Mouse (Mus musculus) lung, embryonic 15.5 days (tissue): Measurements from ENCODE around the gene Prkar1a. TPM values are rescaled to one million over a fixed set of nuclear protein-coding genes. Genes with fewer than 3 reads are reported as not detected.

Source experiments
- ATAC-seq: fragments of 200-750 bp; cut with Nextera tagmentation; 2 replicates; pipeline ENCODE4 v1.8.0; 2017; ENCODE audit warnings: moderate number of reproducible peaks, borderline replicate concordance; ENCODE audit not compliant: low FRiP score, low TSS enrichment; ENCODE audit errors: extremely low read depth
- H3K27ac ChIP-seq: fragments of 300-500 bp; sonication (generic); 2 replicates; pipeline ENCODE4 v1.5.1; 2015; ENCODE audit warnings: moderate library complexity, mild to moderate bottlenecking, inconsistent platforms
- H3K27me3 ChIP-seq: fragments of 300-500 bp; sonication (generic); 2 replicates; pipeline ENCODE4 v1.6.1; 2015; ENCODE audit warnings: inconsistent platforms
- H3K36me3 ChIP-seq: fragments of 300-500 bp; sonication (generic); 2 replicates; pipeline ENCODE4 v1.6.1; 2015; ENCODE audit warnings: inconsistent platforms
- H3K4me1 ChIP-seq: fragments of 300-500 bp; sonication (generic); 2 replicates; pipeline ENCODE4 v1.6.1; 2015; ENCODE audit warnings: inconsistent platforms
- H3K4me2 ChIP-seq: fragments of 300-500 bp; sonication (generic); 2 replicates; pipeline ENCODE4 v1.6.1; 2015; ENCODE audit warnings: inconsistent platforms, mild to moderate bottlenecking, moderate library complexity
- H3K4me3 ChIP-seq: fragments of 300-500 bp; sonication (generic); 2 replicates; pipeline ENCODE4 v1.5.1; 2015; ENCODE audit warnings: mild to moderate bottlenecking, inconsistent platforms
- H3K9ac ChIP-seq: fragments of 300-500 bp; sonication (generic); 2 replicates; pipeline ENCODE4 v1.6.1; 2015; ENCODE audit warnings: inconsistent platforms
- H3K9me3 ChIP-seq: fragments of 300-500 bp; sonication (generic); 2 replicates; pipeline ENCODE4 v1.6.1; 2016; ENCODE audit warnings: inconsistent platforms
- WGBS: fragments of 180-500 bp; shearing (Covaris S2); methylation state at CpG from one replicate; pipeline ENCODE4 v1.1.7; 2015; 5-methylcytosine and 5-hydroxymethylcytosine counted together
- polyA plus RNA-seq: library from polyadenylated mRNA; unstranded; fragments of >200 nt; fragmentation: Nextera tagmentation; extraction: Ambion mirVana; gene quantifications from 2 replicates; pipeline ENCODE4 v1.2.1, GENCODE M21; 2015

Prkar1a gene
- polyA plus RNA-seq, 1 experiment from 2014 or later = 400 TPM

DNA sequence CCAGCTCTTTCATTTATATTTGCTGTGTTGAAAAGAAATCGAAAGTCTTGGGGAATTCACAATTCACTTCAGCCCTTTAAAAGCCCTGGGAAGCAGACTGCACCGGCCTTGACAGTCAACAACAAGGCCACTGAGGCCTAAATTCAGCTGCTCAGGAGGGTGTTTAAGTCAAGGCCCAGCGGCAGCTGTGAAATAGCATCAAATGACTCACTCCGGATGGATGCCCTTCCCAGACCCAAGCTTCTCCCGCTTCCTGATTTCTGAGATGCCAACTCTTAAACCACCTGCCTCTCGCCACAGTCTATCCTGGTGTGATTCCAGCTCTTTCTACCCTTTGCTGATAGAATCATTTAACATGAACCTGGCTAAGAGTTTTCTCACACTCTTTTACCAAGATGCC, 28.8 kb upstream of the Prkar1a start:
- H3K4me3 ChIP-seq = no peak overlapping the region
- H3K4me2 ChIP-seq = no peak overlapping the region
- H3K27me3 ChIP-seq = no peaks in the 10 kb centered on the region
- ATAC-seq = no peak
- no peaks in the 10 kb centered on the region for H3K9me3 ChIP-seq
- no peak overlapping the region for H3K27ac ChIP-seq
- no peaks in the 10 kb centered on the region for H3K36me3 ChIP-seq
- 73% methylated on average over 6 of the region's 6 CpGs for WGBS
- no peak overlapping the region for H3K9ac ChIP-seq
- H3K4me1 ChIP-seq = peaks cover 23% of the 10 kb centered on the region

DNA sequence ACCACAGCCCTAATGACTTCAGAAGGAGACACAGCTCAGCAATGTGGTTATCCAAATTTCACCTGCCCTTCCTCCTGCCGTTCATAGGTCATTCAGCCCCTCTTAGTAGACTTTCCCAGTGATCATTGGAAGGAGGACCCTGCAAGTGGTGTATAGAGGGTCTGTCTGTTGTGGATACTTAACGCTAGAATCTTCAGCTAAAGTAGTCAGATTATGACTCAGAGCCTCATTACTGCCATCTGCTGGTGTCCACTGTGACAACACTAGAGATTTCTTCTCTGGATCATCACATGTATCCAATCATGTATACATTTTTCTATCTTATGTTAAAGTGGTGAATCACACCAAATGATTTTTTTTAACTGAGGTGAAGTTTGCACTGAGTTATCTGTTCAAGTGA, 28.0 kb upstream of the Prkar1a start:
- Histone ChIP-seq H3K9ac (no peak overlapping the region), H3K4me1 (peaks cover 23% of the 10 kb centered on the region), H3K36me3 (no peaks in the 10 kb centered on the region), H3K27me3 (no peaks in the 10 kb centered on the region), H3K4me2 (no peak overlapping the region), H3K4me3 (no peak overlapping the region), H3K27ac (no peak overlapping the region), H3K9me3 (no peaks in the 10 kb centered on the region)
- WGBS = 10% methylated on average over 2 of the region's 2 CpGs
- ATAC-seq = no peak

DNA sequence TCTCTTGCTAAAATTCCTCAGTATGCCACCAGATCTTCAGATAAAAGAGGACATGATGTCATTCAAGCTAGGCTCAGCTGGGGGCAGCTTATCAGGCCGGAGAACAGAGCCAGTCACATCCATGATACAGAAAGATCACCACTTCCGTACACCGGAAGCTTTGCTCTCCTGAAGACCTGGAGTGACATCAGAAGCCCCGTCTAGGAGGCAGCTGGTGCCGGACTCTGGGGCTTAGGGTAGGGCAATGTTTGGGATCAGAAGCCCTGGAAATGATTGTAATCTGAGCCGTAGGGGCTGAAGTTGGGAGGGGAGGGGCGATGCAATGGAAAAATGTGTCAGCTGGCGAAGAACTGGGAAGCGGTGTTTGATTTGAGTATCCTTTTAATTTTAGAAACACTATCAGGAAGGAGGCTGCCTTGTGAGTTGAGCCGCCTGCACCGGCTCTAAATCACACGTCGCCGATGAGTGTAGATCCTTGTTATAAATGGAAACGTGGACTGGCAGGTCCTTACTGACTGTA, 26.6 kb upstream of the Prkar1a start:
- peak overlapping the region; percentile 57 for H3K4me2 ChIP-seq
- H3K9ac ChIP-seq = peak overlapping the region; percentile 29; the same call in 1 of the 2 replicates
- H3K9me3 ChIP-seq = no peaks in the 10 kb centered on the region
- peaks cover 14% of the 10 kb centered on the region for H3K4me1 ChIP-seq
- peak overlapping the region; percentile 27 for H3K4me3 ChIP-seq
- H3K27ac ChIP-seq = no peak overlapping the region
- H3K27me3 ChIP-seq = no peaks in the 10 kb centered on the region
- H3K36me3 ChIP-seq = no peaks in the 10 kb centered on the region
- ATAC-seq = peak; percentile 53; the same call in 1 of the 2 replicates
- 4% methylated on average over 15 of the region's 15 CpGs for WGBS

DNA sequence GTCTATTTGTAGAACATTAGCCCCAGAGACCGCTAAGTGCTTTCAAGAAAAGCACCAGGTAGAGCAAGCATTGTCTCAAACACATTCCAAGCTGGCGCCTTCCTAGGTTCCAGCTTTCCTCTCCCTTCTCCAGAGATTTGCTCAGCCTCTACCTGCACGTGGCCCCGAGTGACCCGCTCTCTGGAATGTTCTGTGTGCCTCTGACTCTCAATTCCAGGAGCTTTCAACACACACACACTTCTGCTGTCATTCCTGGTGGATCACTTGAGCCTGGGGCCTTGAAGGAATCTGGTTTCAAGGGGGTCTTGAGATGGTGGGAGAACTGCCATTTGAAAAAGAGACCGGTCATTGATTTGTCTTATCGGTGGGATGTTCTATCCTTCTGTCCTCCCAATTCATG, 26.0 kb upstream of the Prkar1a start:
- no peak overlapping the region for H3K4me3 ChIP-seq
- no peak for ATAC-seq
- H3K27me3 ChIP-seq = no peaks in the 10 kb centered on the region
- H3K27ac ChIP-seq = no peak overlapping the region
- 69% methylated on average over 7 of the region's 7 CpGs for WGBS
- H3K4me2 ChIP-seq = no peak overlapping the region
- peaks cover 14% of the 10 kb centered on the region for H3K4me1 ChIP-seq
- H3K9ac ChIP-seq = no peak overlapping the region
- H3K36me3 ChIP-seq = no peaks in the 10 kb centered on the region
- H3K9me3 ChIP-seq = no peaks in the 10 kb centered on the region

DNA sequence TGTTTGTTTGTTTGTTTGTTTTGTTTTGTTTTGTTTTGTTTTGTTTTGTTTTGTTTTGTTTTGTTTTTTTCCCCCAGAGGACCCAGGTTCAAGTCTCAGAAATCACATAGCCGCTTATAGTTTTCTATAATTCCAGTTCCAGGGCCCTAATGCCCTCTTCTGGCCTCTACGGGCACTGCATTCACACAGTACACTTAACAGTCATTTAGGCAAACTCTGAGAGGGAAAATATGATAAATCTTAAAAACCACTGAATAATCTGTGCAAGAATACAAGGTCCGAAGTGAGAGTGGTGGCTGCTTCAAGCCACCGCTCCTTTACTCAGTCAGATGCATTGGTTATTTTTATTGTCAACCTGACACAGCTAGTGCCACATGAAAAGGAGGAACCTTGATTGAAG, 21.6 kb upstream of the Prkar1a start:
- Histone ChIP-seq H3K4me2 (no peak overlapping the region), H3K27me3 (no peaks in the 10 kb centered on the region), H3K4me1 (peaks cover 7% of the 10 kb centered on the region), H3K36me3 (no peaks in the 10 kb centered on the region), H3K27ac (no peak overlapping the region), H3K9ac (no peak overlapping the region), H3K9me3 (no peaks in the 10 kb centered on the region), H3K4me3 (no peak overlapping the region)
- no peak for ATAC-seq
- WGBS = 89% methylated on average over 4 of the region's 4 CpGs

DNA sequence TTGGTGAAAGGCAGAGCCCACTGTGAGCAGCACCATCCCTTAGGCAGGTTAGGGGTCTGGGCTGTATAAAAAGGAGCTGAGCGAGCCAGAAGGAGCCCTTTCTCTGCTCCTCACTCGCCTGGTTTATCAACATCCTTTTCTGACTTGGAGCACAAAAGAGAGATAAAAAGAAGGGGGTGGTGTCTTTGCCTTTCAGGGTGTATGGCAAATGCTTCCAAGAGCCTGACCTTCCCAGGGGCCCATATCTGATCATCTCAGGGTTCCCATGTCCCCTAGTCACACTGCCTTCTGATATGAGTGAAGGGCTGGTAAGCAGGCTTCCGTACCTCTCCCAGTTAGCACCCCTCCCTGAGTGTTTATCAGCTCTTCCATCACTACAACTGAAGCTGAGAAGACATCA, 21.1 kb upstream of the Prkar1a start:
- Histone ChIP-seq H3K9ac (no peak overlapping the region), H3K4me1 (peaks cover 2% of the 10 kb centered on the region), H3K27me3 (no peaks in the 10 kb centered on the region), H3K27ac (no peak overlapping the region), H3K36me3 (no peaks in the 10 kb centered on the region), H3K9me3 (no peaks in the 10 kb centered on the region), H3K4me3 (no peak overlapping the region), H3K4me2 (no peak overlapping the region)
- ATAC-seq = no peak
- 80% methylated on average over 3 of the region's 3 CpGs for WGBS

DNA sequence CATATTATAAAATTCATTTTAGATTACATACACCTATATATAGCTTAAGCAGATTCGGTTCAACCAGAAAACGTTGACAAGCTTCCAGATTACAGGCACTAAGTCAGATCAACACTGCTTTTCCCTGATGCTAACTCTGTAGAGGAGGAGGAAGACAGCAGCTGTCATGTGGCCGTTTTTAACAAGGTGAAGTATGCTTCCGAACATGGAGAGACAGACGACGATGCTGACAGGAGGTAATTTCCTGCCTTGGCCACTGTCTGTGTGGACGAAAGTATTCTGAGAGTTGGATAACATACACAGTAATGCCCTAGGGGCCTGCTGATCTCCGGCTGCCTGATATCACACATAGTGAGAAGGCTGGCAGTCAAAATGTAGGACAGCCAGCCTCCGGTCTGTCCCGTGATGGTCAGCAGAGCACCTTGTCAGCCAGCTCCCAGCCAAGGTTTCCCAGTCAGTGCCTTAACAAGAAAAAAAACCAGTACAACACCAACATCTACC, 20.1 kb upstream of the Prkar1a start:
- Histone ChIP-seq H3K27ac (no peak overlapping the region), H3K36me3 (no peaks in the 10 kb centered on the region), H3K4me2 (no peak overlapping the region), H3K4me1 (no peaks in the 10 kb centered on the region), H3K9me3 (no peaks in the 10 kb centered on the region), H3K9ac (no peak overlapping the region), H3K4me3 (no peak overlapping the region), H3K27me3 (no peaks in the 10 kb centered on the region)
- ATAC-seq = no peak
- WGBS = 43% methylated on average over 10 of the region's 10 CpGs

DNA sequence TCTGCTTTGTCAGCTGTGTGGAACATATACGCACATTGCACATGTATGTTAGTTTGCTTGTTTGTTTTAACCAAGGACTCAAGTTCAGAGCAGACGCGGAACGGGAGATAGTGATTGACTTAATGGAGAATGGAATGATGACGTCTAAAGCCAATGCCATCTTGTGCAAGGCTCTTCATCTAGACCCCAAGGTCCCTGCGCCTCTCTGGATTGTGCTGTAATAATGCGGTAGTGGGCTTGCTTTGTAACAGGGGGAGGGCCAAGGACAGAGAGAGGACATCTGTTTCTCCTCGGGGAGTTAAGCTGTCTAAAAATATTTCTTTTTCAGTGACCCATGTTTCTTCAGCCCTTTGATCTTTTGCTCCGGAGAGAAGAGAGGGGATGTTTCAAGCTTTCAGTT, 14.3 kb upstream of the Prkar1a start:
- Histone ChIP-seq H3K27me3 (no peaks in the 10 kb centered on the region), H3K4me2 (no peak overlapping the region), H3K36me3 (no peaks in the 10 kb centered on the region), H3K4me1 (no peaks in the 10 kb centered on the region), H3K4me3 (no peak overlapping the region), H3K9ac (no peak overlapping the region), H3K9me3 (no peaks in the 10 kb centered on the region), H3K27ac (no peak overlapping the region)
- no peak for ATAC-seq
- WGBS = 60% methylated on average over 9 of the region's 9 CpGs

DNA sequence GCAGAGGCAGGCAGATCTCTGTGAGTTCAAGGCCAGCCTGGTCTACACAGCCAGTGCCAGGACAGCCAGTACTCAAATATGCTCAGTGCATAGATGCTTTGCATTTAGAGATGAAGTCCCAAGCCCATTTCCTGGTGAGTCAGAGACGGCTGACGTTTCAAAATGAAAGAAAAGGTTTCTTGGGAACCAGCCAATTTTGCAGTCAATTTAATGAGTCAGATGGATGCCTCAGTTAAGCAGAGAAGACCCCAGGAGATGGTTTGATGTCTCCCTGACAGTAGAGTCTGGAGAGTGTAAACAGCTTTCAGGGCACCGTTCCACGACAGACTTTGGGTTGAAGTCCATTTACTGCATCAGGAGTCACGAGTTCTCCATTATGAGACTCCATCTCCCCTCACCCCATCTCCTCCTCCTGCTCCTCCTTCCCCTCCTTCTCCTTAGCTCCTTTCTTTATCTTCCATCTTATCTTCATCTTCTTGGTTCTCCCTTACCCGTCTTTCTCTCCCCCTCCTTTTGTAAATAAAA, 13.3 kb upstream of the Prkar1a start:
- Histone ChIP-seq H3K4me1 (no peaks in the 10 kb centered on the region), H3K4me3 (no peak overlapping the region), H3K27ac (no peak overlapping the region), H3K27me3 (no peaks in the 10 kb centered on the region), H3K9ac (no peak overlapping the region), H3K9me3 (no peaks in the 10 kb centered on the region), H3K36me3 (no peaks in the 10 kb centered on the region), H3K4me2 (no peak overlapping the region)
- ATAC-seq = no peak
- 32% methylated on average over 6 of the region's 6 CpGs for WGBS

DNA sequence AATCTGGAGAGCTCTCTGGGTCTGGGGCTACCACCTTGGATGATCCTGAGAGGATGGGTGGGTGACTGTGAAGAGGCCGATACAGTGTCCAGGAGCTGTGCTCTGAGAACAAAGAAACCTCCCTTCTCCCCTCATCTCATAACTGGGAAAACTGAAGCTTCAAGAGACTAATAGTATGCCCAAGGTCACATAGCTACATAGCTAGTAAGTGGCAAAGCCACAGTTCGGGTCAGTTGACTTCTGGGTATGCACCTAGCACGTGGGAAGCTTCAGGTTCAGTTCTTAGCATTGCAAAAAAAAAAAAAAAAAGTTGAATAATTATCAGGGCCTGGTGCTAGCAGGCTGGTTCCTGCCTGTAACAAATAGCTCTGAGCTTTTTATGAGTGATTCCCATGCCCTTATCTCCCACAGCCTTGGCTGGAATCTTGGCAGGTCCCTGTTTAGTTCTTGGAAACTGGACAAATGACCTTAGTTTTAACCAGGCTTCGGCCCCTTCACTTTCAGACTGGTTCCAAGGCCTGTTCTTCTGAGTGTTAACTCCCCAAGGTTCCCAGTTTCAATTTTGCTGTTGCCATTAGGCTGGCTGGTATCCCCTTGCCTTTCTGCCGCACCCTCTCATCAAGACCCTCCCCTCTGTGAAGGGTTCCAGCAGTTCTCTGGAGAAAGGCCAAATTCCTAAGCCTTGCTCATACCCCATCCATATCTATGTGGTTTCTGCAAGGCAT, 7.5 kb upstream of the Prkar1a start:
- Histone ChIP-seq H3K36me3 (no peaks in the 10 kb centered on the region), H3K27me3 (no peaks in the 10 kb centered on the region), H3K4me3 (no peak overlapping the region), H3K27ac (peak overlapping the region; percentile 45), H3K9me3 (no peaks in the 10 kb centered on the region), H3K9ac (no peak overlapping the region), H3K4me2 (no peak overlapping the region), H3K4me1 (peaks cover 8% of the 10 kb centered on the region)
- peak; percentile 83 for ATAC-seq
- 57% methylated on average over 5 of the region's 5 CpGs for WGBS

DNA sequence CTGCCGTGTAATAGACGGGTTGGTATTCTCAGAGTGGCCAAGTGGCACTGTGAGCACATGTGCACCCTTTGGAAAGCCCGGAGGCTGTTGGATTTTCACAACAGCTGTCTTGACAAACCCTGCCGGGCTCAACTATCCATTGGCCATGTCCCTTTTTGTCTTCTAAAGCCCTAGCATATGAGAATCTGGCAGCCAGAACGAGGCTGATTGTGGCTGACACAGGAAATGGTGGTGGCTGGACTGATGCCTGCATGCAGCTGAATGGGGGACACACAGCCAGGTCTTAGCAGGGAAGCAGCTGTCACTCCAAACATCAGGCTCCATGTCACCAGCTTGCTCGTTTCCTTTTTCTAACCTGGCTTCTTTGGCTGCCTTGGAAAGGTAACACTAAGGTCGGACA, 695 bp upstream of the Prkar1a start:
- H3K4me1 ChIP-seq = peaks cover 37% of the 10 kb centered on the region
- H3K27me3 ChIP-seq = no peaks in the 10 kb centered on the region
- no peak overlapping the region for H3K9ac ChIP-seq
- no peak for ATAC-seq
- H3K4me2 ChIP-seq = peak overlapping the region; percentile 97
- H3K4me3 ChIP-seq = no peak overlapping the region
- no peaks in the 10 kb centered on the region for H3K9me3 ChIP-seq
- H3K27ac ChIP-seq = peak overlapping the region; percentile 56
- H3K36me3 ChIP-seq = no peaks in the 10 kb centered on the region
- WGBS = 26% methylated on average over 7 of the region's 7 CpGs

DNA sequence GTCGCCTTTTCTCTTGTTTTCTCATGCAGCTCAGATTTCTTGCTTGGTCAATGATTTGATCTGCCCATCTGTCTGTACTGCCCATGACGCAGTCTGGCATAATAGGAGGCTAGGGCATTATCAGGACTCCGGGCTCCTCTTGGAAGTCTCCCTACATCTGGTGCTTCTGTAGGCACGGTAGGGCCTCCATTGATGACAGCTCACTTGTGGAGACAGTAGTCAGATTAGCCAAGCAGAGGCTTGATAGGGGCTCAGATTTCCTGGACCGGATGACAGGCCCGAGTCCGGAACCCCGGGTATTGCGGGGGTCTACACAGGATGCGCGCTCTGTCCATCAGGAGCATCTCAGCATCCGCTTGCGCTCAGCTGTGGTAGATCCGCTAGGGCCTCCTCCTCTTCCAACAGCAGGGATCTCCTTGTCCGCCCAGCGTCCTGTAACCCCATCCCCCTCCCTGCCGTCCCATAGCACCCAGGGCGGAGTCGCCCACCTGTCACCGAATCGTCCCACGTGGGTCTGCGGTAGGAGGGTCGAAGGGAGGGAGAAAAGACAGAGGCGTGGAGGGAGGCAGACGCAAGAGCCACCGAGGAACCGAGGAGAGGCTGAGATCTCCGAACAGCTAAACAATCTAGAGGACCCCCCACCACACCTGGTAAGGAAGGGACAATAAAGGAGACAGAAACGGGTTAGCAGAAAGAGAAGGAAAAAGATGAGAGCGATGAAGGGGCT, 933 bp downstream of the Prkar1a start:
- under 1% methylated on average over 31 of the region's 31 CpGs for WGBS
- Histone ChIP-seq H3K27me3 (no peaks in the 10 kb centered on the region), H3K4me2 (peak overlapping the region; percentile 97), H3K4me1 (peaks cover 43% of the 10 kb centered on the region), H3K27ac (peak overlapping the region; percentile 96), H3K36me3 (peaks cover 16% of the 10 kb centered on the region), H3K4me3 (peak overlapping the region; percentile 85), H3K9ac (peak overlapping the region; percentile 92), H3K9me3 (no peaks in the 10 kb centered on the region)
- peak; percentile 57 for ATAC-seq
